Mouse (Mus musculus) heart, adult 9 months (tissue): ENCODE measurements around the gene 4930402H24Rik.

Experiments
- DNase-seq, 2 experiments: peaks; one replicate each; pipeline ENCODE4 v3.0.0; 2022; ENCODE audit warnings: low spot score in 2 of 2

The 4930402H24Rik gene

DNA sequence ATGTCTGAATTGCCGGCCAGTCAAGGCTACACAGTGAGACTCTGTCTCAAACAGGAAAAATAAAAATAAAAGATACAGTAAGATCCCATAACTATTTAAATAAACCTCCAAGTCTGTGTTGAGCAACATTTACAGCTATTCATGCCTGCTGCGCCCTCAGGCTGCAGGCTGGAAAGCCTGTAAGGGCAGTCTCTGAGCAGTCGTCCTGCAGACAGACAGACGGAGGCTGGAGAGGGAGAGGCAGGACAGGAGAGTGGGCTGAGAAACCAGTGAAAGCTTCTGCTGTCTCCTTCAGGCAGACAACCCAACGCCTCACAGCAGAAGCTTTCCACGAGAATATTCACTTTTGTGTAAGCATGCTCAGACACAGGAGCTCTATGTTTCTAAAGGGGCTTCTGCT is 92.5 kb downstream of the 4930402H24Rik start:
- no peak for DNase-seq

GRCm38 (mm10) chr2:130812487-130812886 is 93.7 kb downstream of the 4930402H24Rik start:
- DNase-seq, result no peak

- no peak for DNase-seq
These were observed 101.1 kb downstream of the 4930402H24Rik start for GRCm38 (mm10) chr2:130805146-130805545.

- no peak for DNase-seq
These were observed 102.5 kb downstream of the 4930402H24Rik start for GRCm38 (mm10) chr2:130803706-130804105.

DNA sequence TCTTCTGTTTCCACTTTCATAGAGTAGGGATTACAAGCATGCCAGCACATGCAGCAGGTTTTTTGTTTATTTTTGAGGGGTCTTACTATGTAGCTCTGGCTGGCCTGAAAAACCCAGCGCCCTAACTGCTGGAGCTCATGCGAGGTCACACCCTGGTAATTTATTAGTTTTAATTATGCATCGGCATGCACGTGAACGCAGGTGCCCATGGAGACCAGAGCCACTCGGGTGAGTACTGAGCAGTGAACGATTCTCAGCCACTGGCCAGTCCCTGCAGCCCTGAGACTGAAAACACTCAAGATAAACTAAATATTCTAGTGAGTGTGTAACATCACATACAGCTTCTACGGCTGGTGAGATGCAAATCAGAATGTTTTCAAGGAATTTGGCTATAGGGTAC is 110.5 kb downstream of the 4930402H24Rik start:
- DNase-seq, result no peak

GRCm38 (mm10) chr2:130791722-130792121 is 114.5 kb downstream of the 4930402H24Rik start:
- DNase-seq, result no peak

DNA sequence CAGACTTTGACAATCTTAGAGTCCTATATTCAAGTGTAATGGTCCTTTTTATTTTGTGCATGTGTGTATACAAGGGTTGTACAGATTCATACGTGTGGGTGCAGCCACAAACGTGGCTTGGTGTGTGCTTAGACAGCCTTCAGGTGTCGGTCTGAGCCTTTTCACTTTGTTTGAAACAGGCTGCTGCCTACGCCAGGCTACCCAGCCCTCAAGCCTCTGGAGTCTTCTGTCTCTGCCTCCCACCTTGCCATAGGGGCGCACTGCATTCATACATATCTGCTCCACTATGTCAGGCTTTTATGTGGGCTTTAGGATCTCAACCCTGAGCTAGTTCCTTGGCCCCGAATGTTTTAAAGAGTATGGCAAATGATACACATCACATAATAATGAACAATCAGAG is 116.6 kb downstream of the 4930402H24Rik start:
- DNase-seq, result no peak

GRCm38 (mm10) chr2:130789039-130789438 is 117.2 kb downstream of the 4930402H24Rik start:
- DNase-seq, result no peak

DNA sequence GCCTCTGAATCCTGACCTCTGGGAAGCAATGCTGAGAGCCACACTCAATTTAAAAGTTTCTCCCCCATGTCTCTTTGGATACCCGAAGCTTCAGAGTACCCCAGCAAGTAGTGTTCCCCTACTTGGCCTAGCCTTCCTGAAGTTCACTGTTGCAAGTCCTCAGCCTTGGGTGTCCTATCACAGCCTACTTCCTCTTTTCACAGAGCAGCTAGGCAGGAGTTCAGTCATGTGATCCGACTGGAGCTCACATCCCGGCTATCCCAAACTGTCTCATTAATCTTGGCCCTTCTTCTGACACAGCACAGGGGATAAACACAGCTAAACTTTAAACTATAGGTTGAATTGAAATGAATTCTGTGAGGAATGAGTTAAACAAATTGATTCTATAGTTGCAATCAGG is 121.3 kb downstream of the 4930402H24Rik start:
- DNase-seq, result no peak

DNA sequence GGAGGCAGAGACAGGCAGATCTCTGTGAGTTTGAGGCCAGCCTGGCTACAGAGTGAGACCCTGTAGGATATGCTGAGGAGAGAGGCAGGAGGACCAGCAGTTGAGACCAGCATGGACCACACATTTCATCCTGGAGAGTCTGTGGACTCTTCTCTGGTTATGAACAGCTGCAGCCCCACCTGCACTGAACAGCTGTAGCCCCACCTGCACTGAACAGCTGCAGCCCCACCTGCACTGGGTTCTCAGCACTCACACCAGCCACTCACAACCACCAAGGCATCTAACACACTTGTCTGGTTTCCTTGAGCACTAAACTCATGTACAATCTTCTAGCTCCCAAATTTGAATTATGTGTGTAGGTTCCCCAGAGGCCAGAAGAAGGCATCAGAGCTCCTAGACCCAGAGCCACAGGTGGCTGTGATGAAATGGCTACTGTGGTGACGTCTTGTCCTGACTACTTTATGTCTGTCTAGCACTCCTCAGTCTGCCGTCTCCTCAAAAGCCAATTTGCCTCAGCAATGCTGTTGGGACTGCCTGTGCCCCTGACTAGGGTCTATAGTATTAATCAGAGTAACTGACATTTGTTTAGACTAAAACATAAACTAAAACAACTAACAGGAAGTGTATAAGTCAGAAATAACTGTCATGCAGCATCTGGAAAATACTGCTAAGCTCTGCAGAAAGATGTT is 125.4 kb downstream of the 4930402H24Rik start:
- DNase-seq, result no peak

GRCm38 (mm10) chr2:130779935-130780334 is 126.3 kb downstream of the 4930402H24Rik start:
- DNase-seq, result no peak

GRCm38 (mm10) chr2:130776610-130777009 is 129.6 kb downstream of the 4930402H24Rik start:
- DNase-seq, result peak in 1 of 2 experiments; percentile 9

- no peak for DNase-seq
These were observed 138.7 kb downstream of the 4930402H24Rik start for GRCm38 (mm10) chr2:130767483-130767882.

GRCm38 (mm10) chr2:130765396-130765795 is 140.8 kb downstream of the 4930402H24Rik start:
- DNase-seq, result no peak

DNA sequence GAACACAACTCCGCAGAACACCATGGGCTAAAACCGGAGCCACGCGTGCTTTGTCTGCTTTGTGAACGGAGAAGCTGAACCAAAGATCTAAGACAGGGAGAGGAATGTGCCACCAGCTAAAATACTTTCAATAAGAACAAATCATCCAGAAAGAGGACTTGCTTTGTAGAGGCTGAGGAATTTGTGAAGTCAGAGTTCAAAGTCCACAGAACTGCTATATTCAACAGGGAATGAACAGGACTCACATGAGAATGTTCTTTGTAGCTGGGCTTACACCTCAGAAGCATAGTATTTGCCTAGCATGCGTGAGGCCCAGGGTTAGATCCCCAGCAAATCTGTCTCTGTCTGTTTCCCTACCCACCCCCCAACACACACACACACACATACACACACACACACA is 145.3 kb downstream of the 4930402H24Rik start:
- DNase-seq, result no peak

DNA sequence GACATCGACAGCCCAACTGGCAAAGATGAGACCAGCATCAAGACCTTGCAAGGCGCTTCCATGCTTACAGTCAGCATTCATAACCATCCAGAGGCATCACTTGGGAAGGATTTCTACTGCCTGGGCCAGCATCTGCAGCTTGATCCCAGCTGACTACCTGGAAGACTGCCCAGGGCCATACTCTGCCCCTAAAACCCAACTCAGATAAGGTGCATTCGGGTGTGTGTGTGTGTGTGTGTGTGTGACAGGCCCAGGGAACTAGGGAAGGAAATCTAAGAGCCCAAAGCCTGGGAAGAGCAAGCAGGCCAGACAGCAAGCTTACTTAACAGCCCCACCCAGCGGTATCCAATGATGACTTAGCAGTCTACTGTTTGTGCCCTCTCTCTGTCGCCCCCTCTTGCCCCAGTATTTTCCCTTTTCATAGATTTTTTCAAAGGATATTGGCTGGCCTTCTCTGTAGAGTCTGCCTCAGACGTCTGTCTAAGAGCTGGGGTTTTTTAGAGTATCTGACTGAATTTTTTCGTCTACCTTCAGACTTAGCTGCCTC is 151.1 kb downstream of the 4930402H24Rik start:
- no peak for DNase-seq

DNA sequence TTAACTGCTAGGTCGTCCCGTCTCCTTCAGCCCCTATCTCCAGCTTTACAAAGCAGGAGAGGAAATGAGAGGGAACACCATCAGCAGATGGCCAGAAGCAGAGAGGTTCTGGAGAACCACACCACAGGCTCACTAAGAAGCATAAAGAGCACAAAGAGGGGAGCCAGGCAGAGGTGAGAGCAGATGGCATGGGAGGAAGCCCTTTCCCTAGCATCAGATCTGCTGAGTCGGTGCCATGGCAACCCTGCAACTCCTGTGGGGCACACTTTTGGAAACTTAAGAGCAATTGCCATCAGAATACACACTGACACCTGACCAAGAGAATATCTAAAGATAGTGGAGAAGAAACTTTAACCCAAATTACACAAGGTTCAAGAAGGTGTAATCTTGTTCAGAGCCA is 151.6 kb downstream of the 4930402H24Rik start:
- DNase-seq, result no peak

DNA sequence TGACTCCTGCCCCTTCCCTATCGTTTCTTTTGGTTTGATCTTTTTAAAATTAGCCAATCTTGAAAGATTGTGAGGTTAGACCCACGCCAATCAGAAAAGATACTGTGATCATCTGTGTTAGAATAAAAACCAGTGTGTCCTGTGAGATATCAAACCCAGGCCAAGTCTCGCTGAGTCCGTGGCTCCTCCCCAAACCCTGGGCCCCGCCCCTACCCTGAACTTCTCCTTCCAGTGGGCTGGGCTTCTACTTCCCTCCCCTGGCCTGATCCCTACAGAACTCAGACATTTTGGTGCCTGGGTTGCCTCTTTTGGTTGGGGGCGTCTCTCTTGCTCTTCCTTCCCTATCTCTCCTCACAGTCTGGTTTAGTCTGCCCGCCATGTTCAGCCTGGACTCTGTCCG is 155.8 kb downstream of the 4930402H24Rik start:
- DNase-seq, result no peak

DNA sequence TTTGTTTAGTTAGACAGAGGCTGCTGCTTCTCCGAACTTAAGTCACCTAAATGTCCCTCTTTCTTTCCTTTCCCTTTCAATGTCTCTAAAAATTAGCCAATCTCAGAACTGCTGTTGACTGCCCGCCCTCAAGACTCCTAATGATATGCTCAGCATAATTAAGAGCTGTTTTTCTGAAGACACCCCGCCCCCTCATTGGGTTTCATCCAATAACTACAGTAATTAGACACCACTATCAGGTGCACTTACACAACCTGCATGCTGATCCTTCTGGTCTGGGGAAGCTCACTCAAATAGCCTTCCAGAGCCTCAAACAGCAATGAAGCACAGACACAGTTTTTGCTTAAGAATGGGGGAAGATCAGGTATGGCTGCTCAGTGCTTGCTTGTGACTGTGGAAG is 156.5 kb downstream of the 4930402H24Rik start:
- DNase-seq, result no peak

DNA sequence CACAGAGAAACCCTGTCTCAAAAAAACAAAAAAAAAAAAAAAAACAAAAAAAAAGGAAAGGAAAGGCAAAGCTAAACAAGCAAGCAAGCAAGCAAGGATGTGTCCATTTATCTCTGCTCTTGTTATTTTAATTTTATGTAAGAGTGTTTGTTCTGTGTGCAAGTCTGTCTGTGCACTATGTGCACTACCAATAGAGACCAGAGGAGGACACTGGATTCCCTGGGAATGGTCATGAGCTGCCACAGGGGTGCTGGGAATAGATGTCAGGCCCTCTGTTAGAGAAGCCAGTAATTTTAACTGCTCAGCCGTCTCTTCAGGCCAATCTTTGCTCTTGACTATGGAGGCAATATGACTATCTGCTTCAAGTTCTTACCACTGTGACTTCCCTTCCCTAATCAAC is 162.6 kb downstream of the 4930402H24Rik start:
- DNase-seq, result no peak

- no peak for DNase-seq
These were observed 166.1 kb downstream of the 4930402H24Rik start for GRCm38 (mm10) chr2:130740096-130740495.

- DNase-seq, result no peak
These were observed 168.2 kb downstream of the 4930402H24Rik start for GRCm38 (mm10) chr2:130738019-130738418.

DNA sequence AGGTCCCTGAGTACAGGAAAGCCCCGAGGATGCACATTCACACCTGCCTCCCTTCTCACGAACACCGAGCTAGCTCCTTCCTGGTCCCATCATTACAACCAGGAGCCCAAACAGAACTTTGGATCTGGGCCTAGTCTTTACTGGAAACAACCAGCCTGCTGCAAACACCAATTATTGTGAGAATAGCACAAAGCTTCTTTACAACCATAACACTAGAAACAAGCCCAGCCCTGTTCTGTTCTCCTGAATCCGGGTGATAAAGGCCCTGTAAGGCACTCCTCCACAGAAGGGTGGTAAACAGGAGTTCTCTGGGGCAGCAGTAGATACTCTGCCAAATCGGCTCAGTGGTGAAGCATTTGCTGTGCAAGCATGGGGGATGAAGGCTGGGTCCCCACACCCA is 170.9 kb downstream of the 4930402H24Rik start:
- no peak for DNase-seq

DNA sequence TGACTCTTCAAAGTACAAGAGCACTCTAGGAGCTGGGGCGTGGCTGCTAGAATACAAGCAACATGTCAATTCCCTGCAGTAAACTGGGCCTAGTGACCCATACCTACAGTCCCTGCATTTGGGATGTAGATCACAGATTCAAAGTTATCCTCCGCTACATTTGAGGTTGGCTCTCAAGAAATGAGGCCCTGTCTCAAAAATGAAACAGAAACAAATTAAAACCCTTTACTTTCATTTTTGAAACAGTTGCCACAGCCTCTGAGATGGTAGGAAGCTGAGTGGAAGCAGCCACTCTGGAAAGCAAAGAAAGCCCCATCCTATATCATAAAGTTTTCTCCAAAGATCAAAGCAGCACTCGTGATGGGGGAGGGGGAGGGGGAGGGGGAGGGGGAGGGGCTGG is 172.8 kb downstream of the 4930402H24Rik start:
- DNase-seq, result no peak
